Mouse (Mus musculus): ENCODE data around the gene Tnfrsf19.

Gene Tnfrsf19

GRCm38 (mm10) chr14:60964016-60964810 is 82.1 kb downstream of the Tnfrsf19 start:
- no peak for DNase-seq (ENCODE audit: low spot score)

DNA sequence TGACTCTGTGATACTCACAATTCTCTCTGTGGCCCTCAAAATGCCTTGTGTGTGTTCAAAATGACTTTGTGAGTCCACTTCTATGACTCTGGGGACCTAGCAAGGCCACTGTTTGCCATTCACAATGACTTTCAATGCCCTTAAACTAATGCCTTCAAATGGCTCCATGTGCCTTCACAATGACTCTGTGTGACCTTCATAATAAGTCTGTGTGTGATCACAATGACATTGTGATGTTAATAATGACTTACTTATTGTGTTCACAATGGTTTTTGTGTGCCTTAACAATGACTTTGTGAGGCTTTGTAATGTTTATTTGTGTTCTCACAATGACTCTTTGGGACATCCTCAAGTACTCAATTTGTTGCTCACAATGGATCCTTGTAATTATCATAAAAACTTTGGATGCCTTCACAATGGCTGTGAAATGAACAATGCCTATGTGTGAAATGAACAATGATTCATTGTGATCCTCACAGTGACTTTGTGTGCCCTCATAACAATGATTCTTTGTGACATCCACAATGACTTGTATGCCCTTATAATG is 88.6 kb downstream of the Tnfrsf19 start:
- no peak for DNase-seq (ENCODE audit: low spot score)

DNA sequence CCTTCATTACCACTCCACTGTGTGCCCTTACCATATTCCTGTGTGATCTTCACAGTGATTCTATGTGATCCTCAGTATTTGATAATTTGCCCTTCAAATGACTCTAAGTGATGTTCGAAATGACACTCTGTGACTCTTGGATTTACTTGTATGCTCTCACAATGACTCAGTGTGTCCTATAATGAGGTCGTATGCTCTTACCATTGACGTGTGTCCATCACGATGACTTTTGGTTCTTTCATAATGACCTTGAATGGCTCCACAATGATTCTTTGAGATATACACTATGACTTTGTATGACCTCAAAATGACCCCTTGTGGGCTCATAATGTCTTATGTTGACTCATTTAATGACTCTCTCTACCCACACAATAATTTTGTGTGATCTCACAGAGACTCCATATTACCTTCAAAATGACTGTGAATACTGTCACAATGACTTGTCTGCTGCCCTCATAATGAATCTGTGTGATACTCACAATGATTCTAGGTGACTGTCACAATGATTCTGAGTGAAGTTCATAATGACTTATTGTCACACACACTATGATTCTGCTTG is 108.7 kb downstream of the Tnfrsf19 start:
- DNase-seq (ENCODE audit: low spot score): no peak

GRCm38 (mm10) chr14:60935705-60936104 is 110.6 kb downstream of the Tnfrsf19 start:
- no peak for DNase-seq (ENCODE audit: low spot score)

- no peak for DNase-seq (ENCODE audit: low spot score)
These were observed 120.3 kb downstream of the Tnfrsf19 start for GRCm38 (mm10) chr14:60926011-60926410.

GRCm38 (mm10) chr14:60916661-60917060 is 129.6 kb downstream of the Tnfrsf19 start:
- DNase-seq (ENCODE audit: low spot score): no peak
